Mouse (Mus musculus): ENCODE measurements around the gene Ccer2. TPM values are rescaled to one million over a fixed set of nuclear protein-coding genes. Genes with fewer than 3 reads are reported as not detected.

The Ccer2 gene
- polyA plus RNA-seq, 1 experiment from 2014 or later: not detected

Other genes starting within 250 kb of the Ccer2 start
- gene Ifnl2, start 245.7 kb upstream of the Ccer2 start, polyA plus RNA-seq (2015; fragmentation: Nextera tagmentation; extraction: Ambion mirVana): not detected in 2 replicates
- not detected in 2 replicates for gene Ifnl3, start 233.3 kb upstream of the Ccer2 start, polyA plus RNA-seq (2015; fragmentation: Nextera tagmentation; extraction: Ambion mirVana)
- gene Sycn, start 215.3 kb upstream of the Ccer2 start, polyA plus RNA-seq (2015; fragmentation: Nextera tagmentation; extraction: Ambion mirVana): 33.3 and 122 TPM in 2 replicates
- not detected in 2 replicates for gene Nccrp1, start 208.9 kb upstream of the Ccer2 start, polyA plus RNA-seq (2015; fragmentation: Nextera tagmentation; extraction: Ambion mirVana)
- 18.9 and 19.5 TPM in 2 replicates for gene Samd4b, start 158.0 kb upstream of the Ccer2 start, polyA plus RNA-seq (2015; fragmentation: Nextera tagmentation; extraction: Ambion mirVana)
- 51.7 and 53.1 TPM in 2 replicates for gene Pak4, start 158.0 kb upstream of the Ccer2 start, polyA plus RNA-seq (2015; fragmentation: Nextera tagmentation; extraction: Ambion mirVana)
- gene Acp7, start 124.8 kb upstream of the Ccer2 start, polyA plus RNA-seq (2015; fragmentation: Nextera tagmentation; extraction: Ambion mirVana): 0.06 TPM in 1 of 2 replicates, not detected in the other
- 2.9 and 3.1 TPM in 2 replicates for gene Fbxo27, start 63.3 kb upstream of the Ccer2 start, polyA plus RNA-seq (2015; fragmentation: Nextera tagmentation; extraction: Ambion mirVana)
- gene Fbxo17, start 39.4 kb upstream of the Ccer2 start, polyA plus RNA-seq (2015; fragmentation: Nextera tagmentation; extraction: Ambion mirVana): 6.6 and 6.7 TPM in 2 replicates
- gene Mrps12, start 14.4 kb upstream of the Ccer2 start, polyA plus RNA-seq (2015; fragmentation: Nextera tagmentation; extraction: Ambion mirVana): 136 and 143 TPM in 2 replicates
- gene Sars2, start 14.2 kb upstream of the Ccer2 start, polyA plus RNA-seq (2015; fragmentation: Nextera tagmentation; extraction: Ambion mirVana): 22.6 and 25.1 TPM in 2 replicates
- 54.9 and 60.3 TPM in 2 replicates for gene Sirt2, start 10.6 kb downstream of the Ccer2 start, polyA plus RNA-seq (2015; fragmentation: Nextera tagmentation; extraction: Ambion mirVana)
- 40.2 and 43.7 TPM in 2 replicates for gene Nfkbib, start 11.3 kb downstream of the Ccer2 start, polyA plus RNA-seq (2015; fragmentation: Nextera tagmentation; extraction: Ambion mirVana)
- 4.5 and 5.6 TPM in 2 replicates for gene Rinl, start 32.8 kb downstream of the Ccer2 start, polyA plus RNA-seq (2015; fragmentation: Nextera tagmentation; extraction: Ambion mirVana)
- gene Hnrnpl, start 52.4 kb downstream of the Ccer2 start, polyA plus RNA-seq (2015; fragmentation: Nextera tagmentation; extraction: Ambion mirVana): 210 and 237 TPM in 2 replicates
- gene Ech1, start 69.0 kb downstream of the Ccer2 start, polyA plus RNA-seq (2015; fragmentation: Nextera tagmentation; extraction: Ambion mirVana): 234 and 260 TPM in 2 replicates
- 1,462 and 1,582 TPM in 2 replicates for gene Lgals4, start 77.7 kb downstream of the Ccer2 start, polyA plus RNA-seq (2015; fragmentation: Nextera tagmentation; extraction: Ambion mirVana)
- 0.98 and 1.4 TPM in 2 replicates for gene Lgals7, start 107.7 kb downstream of the Ccer2 start, polyA plus RNA-seq (2015; fragmentation: Nextera tagmentation; extraction: Ambion mirVana)
- 0.30 TPM in 2 replicates for gene Capn12, start 125.2 kb downstream of the Ccer2 start, polyA plus RNA-seq (2015; fragmentation: Nextera tagmentation; extraction: Ambion mirVana)
- 340 and 361 TPM in 2 replicates for gene Actn4, start 206.2 kb downstream of the Ccer2 start, polyA plus RNA-seq (2015; fragmentation: Nextera tagmentation; extraction: Ambion mirVana)
- gene Eif3k, start 225.7 kb downstream of the Ccer2 start, polyA plus RNA-seq (2015; fragmentation: Nextera tagmentation; extraction: Ambion mirVana): 359 and 375 TPM in 2 replicates
- gene Map4k1, start 225.9 kb downstream of the Ccer2 start, polyA plus RNA-seq (2015; fragmentation: Nextera tagmentation; extraction: Ambion mirVana): 6.3 and 7.7 TPM in 2 replicates